Mouse (Mus musculus) midbrain, postnatal 0 days (tissue): Measurements from ENCODE around the gene Atf5. TPM values are rescaled to one million over a fixed set of nuclear protein-coding genes. Genes with fewer than 3 reads are reported as not detected.

ENCODE experiments used
- ATAC-seq: fragments of 200-750 bp; cut with Nextera tagmentation; 2 replicates; pipeline ENCODE4 v1.8.0; 2017; ENCODE audit warnings: moderate number of reproducible peaks, mild to moderate bottlenecking, moderate TSS enrichment, moderate library complexity; ENCODE audit not compliant: low FRiP score
- DNase-seq: peaks from one replicate; pipeline ENCODE4 v3.0.0-alpha.2; 2015; ENCODE audit warnings: low spot score
- H3K27ac ChIP-seq: fragments of 300-500 bp; sonication (generic); 2 replicates; pipeline ENCODE4 v1.5.1; 2014; ENCODE audit warnings: low read depth, mild to moderate bottlenecking, low read length, mixed read lengths
- H3K27me3 ChIP-seq: fragments of 300-500 bp; sonication (generic); 2 replicates; pipeline ENCODE4 v1.6.1; 2014; ENCODE audit warnings: low read length, control low read depth, mixed read lengths; ENCODE audit not compliant: insufficient read depth
- H3K36me3 ChIP-seq: fragments of 300-500 bp; sonication (generic); 2 replicates; pipeline ENCODE4 v1.6.1; 2014; ENCODE audit warnings: low read length, control low read depth, mixed read lengths; ENCODE audit not compliant: insufficient read depth
- H3K4me1 ChIP-seq: fragments of 300-500 bp; sonication (generic); 2 replicates; pipeline ENCODE4 v1.6.1; 2014; ENCODE audit warnings: mild to moderate bottlenecking, control low read depth, antibody characterized with exemption, low read length, mixed read lengths; ENCODE audit not compliant: insufficient read depth
- H3K4me2 ChIP-seq: fragments of 300-500 bp; sonication (generic); 2 replicates; pipeline ENCODE4 v1.6.1; 2014; ENCODE audit warnings: low read depth, mild to moderate bottlenecking, low read length, mixed read lengths; ENCODE audit not compliant: poor library complexity, severe bottlenecking
- H3K4me3 ChIP-seq: fragments of 300-500 bp; sonication (generic); 2 replicates; pipeline ENCODE4 v1.5.1; 2014; ENCODE audit warnings: low read depth, mild to moderate bottlenecking, low read length, moderate library complexity
- H3K9ac ChIP-seq: fragments of 300-500 bp; sonication (generic); replicated peaks from 2 replicates; pipeline ENCODE4 v1.6.1; 2014; ENCODE audit warnings: mild to moderate bottlenecking, low read length, moderate library complexity, mixed read lengths; ENCODE audit not compliant: poor library complexity, severe bottlenecking
- H3K9me3 ChIP-seq: fragments of 300-500 bp; sonication (generic); 2 replicates; pipeline ENCODE4 v1.6.1; 2016; ENCODE audit warnings: low read length, control low read depth
- CTCF ChIP-seq: IDR thresholded peaks from 2 replicates; pipeline ENCODE4 v1.5.1; 2016; ENCODE audit warnings: antibody characterized with exemption, mild to moderate bottlenecking
- WGBS: fragments of 180-500 bp; shearing (Covaris S2); extraction: QIAGEN DNeasy Blood & Tissue Kit; methylation state at CpG from one replicate; pipeline ENCODE4 v1.1.7; 2014; 5-methylcytosine and 5-hydroxymethylcytosine counted together
- polyA plus RNA-seq: library from polyadenylated mRNA; unstranded; fragments of >200 nt; fragmentation: Nextera tagmentation; extraction: Ambion mirVana; gene quantifications from 2 replicates; pipeline ENCODE4 v1.2.1, GENCODE M21; 2015
- total RNA-seq: library from RNA; depleted of rRNA; stranded (reverse); fragments of >200 nt; gene quantifications from 2 replicates; pipeline ENCODE4 v1.2.3, GENCODE M21; 2014

The Atf5 gene
- total and polyA plus RNA-seq, 2 experiments from 2014 or later = 3.7 to 4.8 TPM

DNA sequence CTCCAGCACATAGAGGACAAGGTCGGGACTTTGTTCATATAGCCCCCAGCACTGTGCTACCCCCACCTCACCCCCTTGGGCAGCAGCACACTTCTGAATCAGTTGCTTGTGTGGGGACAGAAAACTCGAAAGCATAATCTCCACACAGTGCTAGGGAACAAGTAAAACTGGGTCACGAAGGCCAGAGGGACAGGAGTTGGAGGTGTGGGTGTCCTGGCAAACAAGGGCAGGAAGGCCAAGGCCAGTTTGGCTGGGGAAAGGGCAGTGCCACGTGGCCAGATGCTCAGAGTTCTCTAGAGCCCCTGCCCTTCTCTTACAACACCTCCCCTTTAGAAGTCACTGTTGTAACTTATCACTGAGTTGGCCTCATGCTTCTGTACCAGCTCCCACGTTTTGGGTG is 3.4 kb upstream of the Atf5 start:
- DNase-seq = no peak
- no peak overlapping the region for H3K9ac ChIP-seq
- no peak for TF ChIP-seq CTCF
- H3K27ac ChIP-seq = no peak overlapping the region
- H3K9me3 ChIP-seq = no peaks in the 10 kb centered on the region
- H3K36me3 ChIP-seq = no peaks in the 10 kb centered on the region
- no peaks in the 10 kb centered on the region for H3K27me3 ChIP-seq
- ATAC-seq = no peak
- H3K4me3 ChIP-seq = no peak overlapping the region
- 66% methylated on average over 5 of the region's 5 CpGs for WGBS
- H3K4me1 ChIP-seq = peaks cover 18% of the 10 kb centered on the region
- no peak overlapping the region for H3K4me2 ChIP-seq

GRCm38 (mm10) chr7:44819391-44819790 is 2.9 kb upstream of the Atf5 start:
- 93% methylated on average over 2 of the region's 2 CpGs for WGBS
- H3K4me1 ChIP-seq = peaks cover 18% of the 10 kb centered on the region
- no peak for DNase-seq

DNA sequence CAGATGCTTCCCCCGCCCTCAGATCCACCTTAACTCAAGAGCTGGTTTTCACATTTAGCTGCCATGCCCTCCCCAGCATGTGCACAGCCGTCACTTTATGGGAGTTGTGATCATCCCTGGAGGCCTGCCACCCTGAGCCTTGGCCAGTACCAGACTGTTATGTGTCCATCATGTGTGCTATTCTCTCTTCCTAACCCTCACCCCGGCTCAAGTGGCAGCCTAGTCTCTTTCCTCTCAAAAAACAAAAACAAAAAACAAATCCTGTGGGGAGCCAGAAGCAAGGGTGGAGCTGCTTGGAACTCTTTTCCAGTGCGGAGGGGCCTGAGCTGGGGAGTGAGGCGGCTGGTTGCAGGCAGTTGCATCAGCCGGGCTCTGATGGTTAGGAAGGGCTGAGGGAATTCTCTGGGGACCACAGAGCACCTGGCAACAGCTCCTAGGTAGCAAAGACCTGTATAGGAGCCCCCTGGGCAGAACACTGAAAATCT is 2.3 kb upstream of the Atf5 start:
- no peak for ATAC-seq
- Histone ChIP-seq H3K4me3 (no peak overlapping the region), H3K4me1 (peaks cover 18% of the 10 kb centered on the region), H3K4me2 (peak overlapping the region; percentile 29), H3K36me3 (no peaks in the 10 kb centered on the region), H3K9me3 (no peaks in the 10 kb centered on the region), H3K9ac (peak overlapping the region; percentile 39; the same call in 1 of the 2 replicates), H3K27ac (no peak overlapping the region), H3K27me3 (no peaks in the 10 kb centered on the region)
- DNase-seq = peak; percentile 15
- 39% methylated on average over 6 of the region's 6 CpGs for WGBS
- no peak for TF ChIP-seq CTCF

More at GRCm38 (mm10) chr7:44819391-44819790, 2.9 kb upstream of the Atf5 start:
- ATAC-seq = no peak
- no peak overlapping the region; the same call in 1 of the 2 replicates for H3K4me2 ChIP-seq
- no peak overlapping the region for H3K4me3 ChIP-seq
- no peak for TF ChIP-seq CTCF
- no peaks in the 10 kb centered on the region for H3K36me3 ChIP-seq
- H3K9me3 ChIP-seq = no peaks in the 10 kb centered on the region
- no peaks in the 10 kb centered on the region for H3K27me3 ChIP-seq
- H3K27ac ChIP-seq = no peak overlapping the region
- H3K9ac ChIP-seq = no peak overlapping the region

- H3K9me3 ChIP-seq = no peaks in the 10 kb centered on the region
- H3K27me3 ChIP-seq = no peaks in the 10 kb centered on the region
- H3K4me1 ChIP-seq = peaks cover 18% of the 10 kb centered on the region
- no peak overlapping the region for H3K27ac ChIP-seq
- TF ChIP-seq CTCF = peak; percentile 54
- WGBS = 16% methylated on average over 2 of the region's 2 CpGs
- DNase-seq (peak; percentile 33), ATAC-seq (no peak)
- H3K36me3 ChIP-seq = no peaks in the 10 kb centered on the region
- no peak overlapping the region for H3K9ac ChIP-seq
- H3K4me2 ChIP-seq = peak overlapping the region; percentile 79
- no peak overlapping the region for H3K4me3 ChIP-seq
Observed at GRCm38 (mm10) chr7:44818164-44818563, 1.7 kb upstream of the Atf5 start.

GRCm38 (mm10) chr7:44817441-44817840 is 983 bp upstream of the Atf5 start:
- Histone ChIP-seq H3K27ac (0 out of 2 replicates have a peak overlapping the region, but pooled peaks have one; percentile 87), H3K9me3 (no peaks in the 10 kb centered on the region), H3K4me1 (peaks cover 18% of the 10 kb centered on the region), H3K4me2 (peak overlapping the region; percentile 79), H3K36me3 (no peaks in the 10 kb centered on the region), H3K27me3 (no peaks in the 10 kb centered on the region), H3K9ac (peak overlapping the region; percentile 86), H3K4me3 (peak overlapping the region; percentile 78)
- ATAC-seq = no peak
- 23% methylated on average over 3 of the region's 3 CpGs for WGBS
- no peak for DNase-seq
- no peak for TF ChIP-seq CTCF

GRCm38 (mm10) chr7:44815721-44816469 is 563 bp downstream of the Atf5 start, which contains the start of the genes Nup62 and Il4i1:
Nup62 (plus strand) TSS chr7:44816088.
Il4i1 (plus strand) TSS chr7:44816387.
- no peak; the same call in 1 of the 2 replicates for TF ChIP-seq CTCF
- H3K36me3 ChIP-seq = no peaks in the 10 kb centered on the region
- ATAC-seq (peak; percentile 90), DNase-seq (peak; percentile 99)
- H3K27me3 ChIP-seq = no peaks in the 10 kb centered on the region
- H3K4me1 ChIP-seq = peaks cover 18% of the 10 kb centered on the region
- H3K4me2 ChIP-seq = peak within 1 kb of the TSS; percentile 79
- H3K27ac ChIP-seq = peak within 1 kb of the TSS; percentile 87
- no peaks in the 10 kb centered on the region for H3K9me3 ChIP-seq
- under 1% methylated on average over 58 of the region's 62 CpGs for WGBS
- H3K9ac ChIP-seq = peak within 1 kb of the TSS; percentile 86
- H3K4me3 ChIP-seq = peak within 1 kb of the TSS; percentile 78
